Mouse (Mus musculus): Measurements from ENCODE around the gene Usp42. TPM values are rescaled to one million over a fixed set of nuclear protein-coding genes. Genes with fewer than 3 reads are reported as not detected.

Gene Usp42
- polyA plus RNA-seq, 1 experiment from 2014 or later = 21.7 TPM

DNA sequence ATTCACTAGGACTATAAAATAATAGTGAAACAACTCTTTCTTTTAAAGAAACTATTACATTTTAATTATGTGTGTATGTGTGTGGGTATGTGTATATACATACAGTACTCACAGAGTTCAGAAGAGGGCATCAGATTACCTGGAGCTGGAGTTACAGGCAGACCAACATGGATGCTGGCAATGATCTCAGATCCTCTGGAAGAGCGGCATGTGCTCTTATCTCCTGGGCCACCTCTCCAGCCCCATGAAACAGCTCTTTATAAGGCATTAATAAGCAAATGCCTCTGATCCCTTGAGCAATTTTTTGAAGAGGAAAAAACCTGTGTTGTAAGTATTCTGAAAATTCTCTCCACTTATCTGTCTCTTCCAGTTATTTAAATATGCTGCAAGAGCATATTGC lies 66.1 kb downstream of the Usp42 start:
- Histone ChIP-seq H3K4me3 (ENCODE audit: low read depth, low read length) (no peak overlapping the region), H3K9ac (ENCODE audit: low read length) (no peak overlapping the region), H3K4me2 (ENCODE audit: low read length) (no peak overlapping the region), H3K4me1 (ENCODE audit: control insufficient read depth, insufficient read depth, low read length) (no peaks in the 10 kb centered on the region), H3K36me3 (ENCODE audit: control insufficient read depth, insufficient read depth, low read length) (no peaks in the 10 kb centered on the region), H3K27me3 (replicated peaks; ENCODE audit: control insufficient read depth, insufficient read depth, low read length) (no peaks in the 10 kb centered on the region), H3K27ac (ENCODE audit: low read depth, low read length) (no peak overlapping the region), H3K9me3 (replicated peaks; ENCODE audit: control insufficient read depth, low read length) (no peaks in the 10 kb centered on the region)
- ATAC-seq (no peak), DNase-seq (ENCODE audit: low spot score) (no peak)
- WGBS = 93% methylated on average over 1 of the region's 1 CpGs

DNA sequence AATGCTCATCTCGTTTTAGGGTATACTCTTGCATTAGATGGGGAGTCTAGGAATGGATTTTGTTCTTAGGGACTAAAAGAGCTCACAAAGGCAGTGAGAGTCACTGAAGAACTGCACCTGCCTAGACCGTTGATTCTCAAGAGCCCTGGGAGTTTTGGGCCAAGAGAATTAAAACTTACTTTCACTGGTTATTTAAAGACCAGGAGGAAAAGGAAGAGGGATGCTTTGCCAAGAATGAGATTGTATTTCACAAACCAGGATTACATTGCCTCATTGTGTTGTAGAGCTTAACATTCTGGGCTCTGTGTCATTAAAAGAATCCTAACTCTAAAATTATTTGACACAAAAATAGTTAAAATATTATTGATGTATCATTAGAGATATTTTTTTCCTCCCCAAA lies 66.5 kb downstream of the Usp42 start:
- 83% methylated on average over 2 of the region's 2 CpGs for WGBS
- no peaks in the 10 kb centered on the region for H3K9me3 ChIP-seq (replicated peaks; ENCODE audit: control insufficient read depth, low read length)
- H3K9ac ChIP-seq (ENCODE audit: low read length) = no peak overlapping the region

DNA sequence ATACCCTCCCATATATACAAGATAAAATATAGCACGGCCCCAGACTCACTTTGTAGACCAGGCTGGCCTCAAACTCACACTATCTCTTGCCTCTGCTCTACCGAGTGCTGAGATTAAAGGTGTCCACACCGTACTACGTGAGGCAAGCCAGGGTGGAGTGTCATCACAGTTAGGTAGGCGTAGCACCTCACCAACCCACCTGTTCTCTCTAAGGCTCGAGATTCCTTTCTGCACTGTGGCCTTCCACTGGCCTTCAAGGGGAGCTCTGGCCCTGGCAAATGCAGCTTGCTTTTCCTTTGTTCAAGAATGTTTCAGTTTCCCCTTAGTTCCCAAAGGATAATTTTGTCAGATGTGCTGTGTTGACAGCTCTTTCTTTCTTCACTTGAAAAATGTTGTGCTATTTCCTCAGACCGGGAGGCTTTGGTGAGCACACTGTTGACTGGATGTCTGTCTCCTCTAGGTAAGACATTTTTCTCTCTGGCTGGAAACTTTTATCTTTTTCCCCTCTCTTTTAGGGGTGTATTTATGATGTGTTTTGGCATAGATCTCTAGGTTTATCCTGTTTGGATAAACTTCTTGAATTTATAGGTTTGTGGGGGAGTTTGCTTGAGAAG lies 68.9 kb downstream of the Usp42 start:
- ATAC-seq (no peak), DNase-seq (ENCODE audit: low spot score) (no peak)
- Histone ChIP-seq H3K9me3 (replicated peaks; ENCODE audit: control insufficient read depth, low read length) (no peaks in the 10 kb centered on the region), H3K4me3 (ENCODE audit: low read depth, low read length) (no peak overlapping the region), H3K4me2 (ENCODE audit: low read length) (no peak overlapping the region), H3K9ac (ENCODE audit: low read length) (no peak overlapping the region), H3K27me3 (replicated peaks; ENCODE audit: control insufficient read depth, insufficient read depth, low read length) (no peaks in the 10 kb centered on the region), H3K36me3 (ENCODE audit: control insufficient read depth, insufficient read depth, low read length) (no peaks in the 10 kb centered on the region), H3K27ac (ENCODE audit: low read depth, low read length) (no peak overlapping the region), H3K4me1 (ENCODE audit: control insufficient read depth, insufficient read depth, low read length) (no peaks in the 10 kb centered on the region)
- WGBS = 88% methylated on average over 7 of the region's 7 CpGs

More for the DNA sequence above, 66.5 kb downstream of the Usp42 start:
- no peak overlapping the region for H3K4me2 ChIP-seq (ENCODE audit: low read length)
- ATAC-seq (no peak), DNase-seq (ENCODE audit: low spot score) (no peak)
- no peak overlapping the region for H3K27ac ChIP-seq (ENCODE audit: low read depth, low read length)
- no peaks in the 10 kb centered on the region for H3K4me1 ChIP-seq (ENCODE audit: control insufficient read depth, insufficient read depth, low read length)
- H3K36me3 ChIP-seq (ENCODE audit: control insufficient read depth, insufficient read depth, low read length) = no peaks in the 10 kb centered on the region
- no peaks in the 10 kb centered on the region for H3K27me3 ChIP-seq (replicated peaks; ENCODE audit: control insufficient read depth, insufficient read depth, low read length)
- H3K4me3 ChIP-seq (ENCODE audit: low read depth, low read length) = no peak overlapping the region

Other genes starting within 250 kb of the Usp42 start
- 383 and 409 TPM in 2 replicates for gene Rac1, start 204.2 kb downstream of the Usp42 start, polyA plus RNA-seq (2014; fragmentation: Nextera tagmentation; extraction: Ambion mirVana)
- 26.1 and 34.1 TPM in 2 replicates for gene Cyth3, start 109.8 kb downstream of the Usp42 start, polyA plus RNA-seq (2014; fragmentation: Nextera tagmentation; extraction: Ambion mirVana)
- 42.5 and 46.9 TPM in 2 replicates for gene Eif2ak1, start 85.5 kb upstream of the Usp42 start, polyA plus RNA-seq (2014; fragmentation: Nextera tagmentation; extraction: Ambion mirVana)
- gene Ankrd61, start 165.4 kb upstream of the Usp42 start, polyA plus RNA-seq (2014; fragmentation: Nextera tagmentation; extraction: Ambion mirVana) = 0.16 and 0.48 TPM in 2 replicates
- 93.9 and 101 TPM in 2 replicates for gene Aimp2, start 177.6 kb upstream of the Usp42 start, polyA plus RNA-seq (2014; fragmentation: Nextera tagmentation; extraction: Ambion mirVana)
- 23.7 and 26.8 TPM in 2 replicates for gene Pms2, start 177.7 kb upstream of the Usp42 start, polyA plus RNA-seq (2014; fragmentation: Nextera tagmentation; extraction: Ambion mirVana)
- gene Gm42421, start 195.9 kb upstream of the Usp42 start, polyA plus RNA-seq (2014; fragmentation: Nextera tagmentation; extraction: Ambion mirVana) = 1.3 and 1.9 TPM in 2 replicates
- gene Rsph10b, start 200.8 kb upstream of the Usp42 start, polyA plus RNA-seq (2014; fragmentation: Nextera tagmentation; extraction: Ambion mirVana) = 1.5 and 2.8 TPM in 2 replicates